Mouse (Mus musculus): ENCODE measurements around the gene Parp4.

Parp4 gene

DNA sequence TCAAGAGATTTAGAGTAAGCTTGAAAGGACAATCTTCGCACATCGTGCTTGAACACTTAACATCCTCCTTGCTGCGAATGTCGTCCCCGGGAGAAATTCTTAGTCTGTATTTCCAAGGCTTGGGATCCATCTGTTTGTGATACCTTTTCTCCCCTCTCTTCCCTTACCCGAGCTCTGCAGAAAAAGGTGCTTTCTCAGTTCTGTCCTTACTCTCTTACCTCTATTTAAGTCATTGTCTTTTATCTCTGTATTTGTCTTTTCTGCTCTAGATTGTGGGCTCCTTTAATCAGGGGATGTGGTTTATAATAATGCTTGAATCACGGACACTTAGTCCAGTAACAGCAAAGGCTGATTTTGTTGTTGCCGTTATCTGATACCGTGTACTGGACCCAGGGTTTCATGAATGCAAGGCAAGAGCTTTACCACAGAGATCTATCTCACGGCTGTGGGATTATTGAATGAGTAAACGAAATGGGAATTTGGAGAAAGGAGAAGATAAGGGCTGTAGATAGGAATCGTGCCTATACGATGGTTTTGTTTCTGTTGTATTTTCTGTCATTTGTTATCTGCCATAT is 93.7 kb downstream of the Parp4 start:
- no peak for TF ChIP-seq NANOG (IDR thresholded peaks at IDR 0.05; ENCODE audit: borderline replicate concordance, low read length)
- H3K4me3 ChIP-seq (replicated peaks; ENCODE audit: low read length), result peak overlapping the region; percentile 100
- peaks cover 41% of the 10 kb centered on the region for H3K36me3 ChIP-seq (ENCODE audit: insufficient read depth, low read length)
- H3K9me3 ChIP-seq (ENCODE audit: low read length), result no peaks in the 10 kb centered on the region
- H3K4me1 ChIP-seq (replicated peaks; ENCODE audit: low read depth, low read length), result peaks cover 39% of the 10 kb centered on the region
- no peaks in the 10 kb centered on the region for H3K27me3 ChIP-seq (ENCODE audit: insufficient read depth, low read length)

- no peaks in the 10 kb centered on the region for H3K27me3 ChIP-seq (ENCODE audit: insufficient read depth, low read length)
- TF ChIP-seq POU5F1 (IDR thresholded peaks at IDR 0.05; ENCODE audit: borderline replicate concordance, low read length) (no peak), NANOG (IDR thresholded peaks at IDR 0.05; ENCODE audit: borderline replicate concordance, low read length) (no peak), CTCF (conservative IDR thresholded peaks at IDR 0.05; ENCODE audit: low read length) (no peak)
These were observed 110.0 kb downstream of the Parp4 start for GRCm38 (mm10) chr14:56685426-56685825.

GRCm38 (mm10) chr14:56689116-56689515 is 113.7 kb downstream of the Parp4 start:
- Histone ChIP-seq H3K4me3 (replicated peaks; ENCODE audit: low read length) (no peak overlapping the region), H3K36me3 (ENCODE audit: insufficient read depth, low read length) (peaks cover 100% of the 10 kb centered on the region), H3K27me3 (ENCODE audit: insufficient read depth, low read length) (no peaks in the 10 kb centered on the region), H3K9me3 (ENCODE audit: low read length) (no peaks in the 10 kb centered on the region), H3K4me1 (replicated peaks; ENCODE audit: low read depth, low read length) (peaks cover 15% of the 10 kb centered on the region)
- no peak for TF ChIP-seq CTCF (conservative IDR thresholded peaks at IDR 0.05; ENCODE audit: low read length)
- no peak for TF ChIP-seq POU5F1 (IDR thresholded peaks at IDR 0.05; ENCODE audit: borderline replicate concordance, low read length)
- no peak for TF ChIP-seq NANOG (IDR thresholded peaks at IDR 0.05; ENCODE audit: borderline replicate concordance, low read length)

More at GRCm38 (mm10) chr14:56685426-56685825, 110.0 kb downstream of the Parp4 start:
- Histone ChIP-seq H3K4me1 (replicated peaks; ENCODE audit: low read depth, low read length) (peaks cover 17% of the 10 kb centered on the region), H3K9me3 (ENCODE audit: low read length) (no peaks in the 10 kb centered on the region), H3K4me3 (replicated peaks; ENCODE audit: low read length) (no peak overlapping the region), H3K36me3 (ENCODE audit: insufficient read depth, low read length) (peaks cover 100% of the 10 kb centered on the region)

- Histone ChIP-seq H3K27me3 (ENCODE audit: insufficient read depth, low read length) (no peaks in the 10 kb centered on the region), H3K4me3 (replicated peaks; ENCODE audit: low read length) (no peak overlapping the region), H3K4me1 (replicated peaks; ENCODE audit: low read depth, low read length) (peaks cover 15% of the 10 kb centered on the region), H3K9me3 (ENCODE audit: low read length) (no peaks in the 10 kb centered on the region), H3K36me3 (ENCODE audit: insufficient read depth, low read length) (peaks cover 100% of the 10 kb centered on the region)
- TF ChIP-seq POU5F1 (IDR thresholded peaks at IDR 0.05; ENCODE audit: borderline replicate concordance, low read length) (no peak), CTCF (conservative IDR thresholded peaks at IDR 0.05; ENCODE audit: low read length) (no peak), NANOG (IDR thresholded peaks at IDR 0.05; ENCODE audit: borderline replicate concordance, low read length) (no peak)
These were observed 114.3 kb downstream of the Parp4 start for GRCm38 (mm10) chr14:56689766-56690165.

- H3K4me1 ChIP-seq (replicated peaks; ENCODE audit: low read depth, low read length), result peaks cover 8% of the 10 kb centered on the region
- H3K27me3 ChIP-seq (ENCODE audit: insufficient read depth, low read length), result no peaks in the 10 kb centered on the region
- H3K36me3 ChIP-seq (ENCODE audit: insufficient read depth, low read length), result peaks cover 99% of the 10 kb centered on the region
- no peak overlapping the region for H3K4me3 ChIP-seq (replicated peaks; ENCODE audit: low read length)
- no peaks in the 10 kb centered on the region for H3K9me3 ChIP-seq (ENCODE audit: low read length)
- TF ChIP-seq NANOG (IDR thresholded peaks at IDR 0.05; ENCODE audit: borderline replicate concordance, low read length), result no peak
- no peak for TF ChIP-seq CTCF (conservative IDR thresholded peaks at IDR 0.05; ENCODE audit: low read length)
- TF ChIP-seq POU5F1 (IDR thresholded peaks at IDR 0.05; ENCODE audit: borderline replicate concordance, low read length), result no peak
These were observed 120.1 kb downstream of the Parp4 start for GRCm38 (mm10) chr14:56695495-56695894.

DNA sequence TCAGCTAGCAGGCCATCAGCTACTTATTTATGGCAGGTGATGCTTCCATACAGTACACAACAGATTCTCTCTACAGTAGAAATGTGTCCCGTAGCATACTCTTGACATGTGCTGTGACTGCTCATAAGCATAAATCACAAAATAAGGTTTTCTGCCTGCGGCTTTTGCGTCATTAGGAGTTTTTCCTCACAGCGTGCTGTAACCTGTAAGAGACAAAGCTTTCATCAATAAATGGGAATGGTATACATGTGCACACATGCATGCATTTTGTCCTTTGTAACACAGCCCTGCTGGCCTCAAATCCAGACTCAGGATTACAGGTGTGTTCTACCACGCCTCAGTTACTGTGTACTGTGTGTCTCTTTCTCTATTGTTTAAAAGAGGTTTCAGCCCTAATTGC is 122.4 kb downstream of the Parp4 start:
- no peak overlapping the region for H3K4me3 ChIP-seq (replicated peaks; ENCODE audit: low read length)
- no peaks in the 10 kb centered on the region for H3K27me3 ChIP-seq (ENCODE audit: insufficient read depth, low read length)
- H3K36me3 ChIP-seq (ENCODE audit: insufficient read depth, low read length), result peaks cover 83% of the 10 kb centered on the region
- H3K9me3 ChIP-seq (ENCODE audit: low read length), result no peaks in the 10 kb centered on the region
- no peak for TF ChIP-seq CTCF (conservative IDR thresholded peaks at IDR 0.05; ENCODE audit: low read length)
- no peak for TF ChIP-seq NANOG (IDR thresholded peaks at IDR 0.05; ENCODE audit: borderline replicate concordance, low read length)
- TF ChIP-seq POU5F1 (IDR thresholded peaks at IDR 0.05; ENCODE audit: borderline replicate concordance, low read length), result no peak
- peaks cover 11% of the 10 kb centered on the region for H3K4me1 ChIP-seq (replicated peaks; ENCODE audit: low read depth, low read length)

DNA sequence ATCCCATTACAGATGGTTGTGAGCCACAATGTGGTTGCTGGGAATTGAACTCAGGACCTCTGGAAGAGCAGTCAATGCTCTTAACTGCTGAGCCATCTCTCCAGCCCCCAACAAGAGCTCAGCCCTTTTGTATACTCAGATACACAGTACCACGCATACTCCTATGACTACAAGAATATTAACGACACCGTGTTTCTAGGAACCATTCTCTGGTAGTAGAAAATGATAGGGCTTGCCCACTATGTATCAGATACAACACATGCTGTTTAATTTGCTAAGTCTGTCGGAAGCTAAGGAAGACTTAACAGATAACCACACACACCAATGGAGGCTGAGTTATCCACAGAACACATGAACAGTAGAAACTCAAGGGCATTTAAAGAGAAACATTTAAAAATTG is 127.2 kb downstream of the Parp4 start:
- no peak overlapping the region for H3K4me3 ChIP-seq (replicated peaks; ENCODE audit: low read length)
- TF ChIP-seq CTCF (conservative IDR thresholded peaks at IDR 0.05; ENCODE audit: low read length) (no peak), NANOG (IDR thresholded peaks at IDR 0.05; ENCODE audit: borderline replicate concordance, low read length) (no peak), POU5F1 (IDR thresholded peaks at IDR 0.05; ENCODE audit: borderline replicate concordance, low read length) (no peak)
- no peaks in the 10 kb centered on the region for H3K27me3 ChIP-seq (ENCODE audit: insufficient read depth, low read length)
- peaks cover 57% of the 10 kb centered on the region for H3K36me3 ChIP-seq (ENCODE audit: insufficient read depth, low read length)
- no peaks in the 10 kb centered on the region for H3K9me3 ChIP-seq (ENCODE audit: low read length)
- H3K4me1 ChIP-seq (replicated peaks; ENCODE audit: low read depth, low read length), result peaks cover 22% of the 10 kb centered on the region

DNA sequence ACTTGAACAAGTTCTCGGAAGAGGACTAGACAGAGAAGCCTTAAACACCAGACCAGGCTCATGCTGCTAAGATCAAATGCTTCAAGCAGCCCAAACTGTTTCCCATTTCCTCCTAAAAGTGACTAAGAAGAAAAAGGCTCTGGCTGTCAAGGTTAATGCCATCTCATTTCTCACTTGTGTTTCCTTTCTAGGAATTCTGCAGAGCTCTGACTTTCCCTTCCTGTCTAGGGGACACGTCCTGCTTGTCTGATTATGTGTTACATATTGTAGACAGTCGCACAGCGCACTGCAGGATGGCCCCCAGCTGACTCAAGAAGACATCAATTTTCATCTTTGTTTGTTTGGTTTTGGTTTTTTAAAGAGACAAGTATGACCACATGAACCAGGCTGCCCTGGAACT is 130.3 kb downstream of the Parp4 start:
- no peaks in the 10 kb centered on the region for H3K27me3 ChIP-seq (ENCODE audit: insufficient read depth, low read length)
- H3K9me3 ChIP-seq (ENCODE audit: low read length), result no peaks in the 10 kb centered on the region
- peaks cover 37% of the 10 kb centered on the region for H3K36me3 ChIP-seq (ENCODE audit: insufficient read depth, low read length)
- peaks cover 12% of the 10 kb centered on the region for H3K4me1 ChIP-seq (replicated peaks; ENCODE audit: low read depth, low read length)
- no peak for TF ChIP-seq NANOG (IDR thresholded peaks at IDR 0.05; ENCODE audit: borderline replicate concordance, low read length)
- no peak for TF ChIP-seq CTCF (conservative IDR thresholded peaks at IDR 0.05; ENCODE audit: low read length)
- no peak for TF ChIP-seq POU5F1 (IDR thresholded peaks at IDR 0.05; ENCODE audit: borderline replicate concordance, low read length)
- no peak overlapping the region for H3K4me3 ChIP-seq (replicated peaks; ENCODE audit: low read length)
